Mouse (Mus musculus) hindbrain, embryonic 14.5 days (tissue): ENCODE results near the gene Dram2. TPM values are rescaled to one million over a fixed set of nuclear protein-coding genes. Genes with fewer than 3 reads are reported as not detected.
"Not testable (repeated sequence)": the region's sequence is repeated elsewhere in the genome, so short reads cannot be mapped to it uniquely, and the experiment has no call there.

Source experiments
- ATAC-seq: fragments of 200-750 bp; cut with Nextera tagmentation; 2 replicates; pipeline ENCODE4 v1.8.0; 2017; ENCODE audit warnings: moderate number of reproducible peaks, mild to moderate bottlenecking, moderate TSS enrichment, moderate library complexity; ENCODE audit not compliant: low FRiP score
- DNase-seq: peaks from one replicate; pipeline ENCODE4 v3.0.0-alpha.2; 2015; ENCODE audit warnings: low spot score
- H3K27ac ChIP-seq: fragments of 300-500 bp; sonication (generic); 2 replicates; pipeline ENCODE4 v1.5.1; 2014; ENCODE audit warnings: mild to moderate bottlenecking, moderate library complexity
- H3K27me3 ChIP-seq: fragments of 300-500 bp; sonication (generic); 2 replicates; pipeline ENCODE4 v1.6.1; 2014; ENCODE audit warnings: mild to moderate bottlenecking, low read length, mixed read lengths; ENCODE audit not compliant: control insufficient read depth, insufficient read depth
- H3K36me3 ChIP-seq: fragments of 300-500 bp; sonication (generic); replicated peaks from 2 replicates; pipeline ENCODE4 v1.6.1; 2014; ENCODE audit not compliant: control insufficient read depth, insufficient read depth
- H3K4me1 ChIP-seq: fragments of 300-500 bp; sonication (generic); replicated peaks from 2 replicates; pipeline ENCODE4 v1.6.1; 2014; ENCODE audit warnings: antibody characterized with exemption, low read length, mixed read lengths; ENCODE audit not compliant: control insufficient read depth, insufficient read depth
- H3K4me2 ChIP-seq: fragments of 300-500 bp; sonication (generic); replicated peaks from 2 replicates; pipeline ENCODE4 v1.6.1; 2014; ENCODE audit warnings: mild to moderate bottlenecking, moderate library complexity
- H3K4me3 ChIP-seq: fragments of 300-500 bp; sonication (generic); replicated peaks from 2 replicates; pipeline ENCODE4 v1.5.1; 2014; ENCODE audit warnings: mild to moderate bottlenecking, low read length
- H3K9ac ChIP-seq: fragments of 300-500 bp; sonication (generic); 2 replicates; pipeline ENCODE4 v1.6.1; 2014
- H3K9me3 ChIP-seq: fragments of 300-500 bp; sonication (generic); 2 replicates; pipeline ENCODE4 v1.6.1; 2016; ENCODE audit warnings: low read length; ENCODE audit not compliant: control insufficient read depth
- WGBS: fragments of 180-500 bp; shearing (Covaris S2); extraction: QIAGEN DNeasy Blood & Tissue Kit; methylation state at CpG from one replicate; pipeline ENCODE4 v1.1.7; 2014; 5-methylcytosine and 5-hydroxymethylcytosine counted together
- polyA plus RNA-seq: library from polyadenylated mRNA; unstranded; fragments of >200 nt; fragmentation: Nextera tagmentation; extraction: Ambion mirVana; gene quantifications from 2 replicates; pipeline ENCODE4 v1.2.1, GENCODE M21; 2014

The Dram2 gene
- polyA plus RNA-seq, 1 experiment from 2014 or later = 72.5 TPM

DNA sequence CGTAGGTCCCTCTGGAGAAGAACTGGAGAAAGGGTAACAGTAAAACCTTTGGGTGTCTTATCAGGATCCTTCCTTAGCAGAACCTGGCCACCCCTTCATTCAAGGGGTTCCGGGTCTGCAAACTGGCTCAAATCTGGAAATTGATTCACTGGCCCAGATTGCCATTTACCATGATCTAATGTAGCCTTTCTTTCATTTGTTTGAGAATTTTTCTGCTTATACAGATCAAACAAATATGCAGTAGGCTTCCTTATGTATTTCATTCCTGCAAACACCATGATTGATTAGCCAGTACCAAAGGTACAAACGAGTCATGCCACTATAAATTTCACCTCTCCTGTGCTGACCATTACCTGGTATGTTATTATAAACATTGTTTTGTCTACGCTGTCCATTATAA, 46.0 kb downstream of the Dram2 start:
- not testable (repeated sequence) for H3K9ac ChIP-seq, DNase-seq, ATAC-seq, H3K27ac ChIP-seq, H3K4me3 ChIP-seq, H3K9me3 ChIP-seq, H3K4me1 ChIP-seq, H3K27me3 ChIP-seq, H3K4me2 ChIP-seq, H3K36me3 ChIP-seq
- 80% methylated on average over 4 of the region's 4 CpGs for WGBS

DNA sequence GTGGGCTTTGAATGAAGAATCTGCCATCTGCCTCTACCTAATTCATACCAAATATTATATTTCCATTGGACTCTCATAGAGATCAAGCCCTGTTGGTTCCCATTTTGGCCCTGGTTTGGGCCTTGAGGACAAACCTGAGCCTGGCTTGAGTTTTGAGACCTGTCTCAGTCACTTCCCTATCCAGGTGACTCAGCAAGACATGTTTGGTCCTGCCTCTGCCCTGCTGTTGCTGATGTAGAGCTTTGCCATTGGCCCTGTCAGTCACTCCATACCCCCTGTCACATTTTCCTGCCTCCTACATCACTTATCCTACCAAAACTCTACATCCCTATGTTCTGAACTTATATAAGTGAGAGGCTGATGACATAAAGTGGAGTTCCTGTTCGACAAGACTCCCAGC, 70.5 kb downstream of the Dram2 start:
- H3K27me3 ChIP-seq = no peaks in the 10 kb centered on the region
- ATAC-seq (no peak), DNase-seq (no peak)
- 81% methylated on average over 1 of the region's 1 CpGs for WGBS
- H3K27ac ChIP-seq = no peak overlapping the region
- H3K36me3 ChIP-seq = no peaks in the 10 kb centered on the region
- no peaks in the 10 kb centered on the region for H3K4me1 ChIP-seq
- H3K9ac ChIP-seq = no peak overlapping the region
- no peak overlapping the region for H3K4me3 ChIP-seq
- no peaks in the 10 kb centered on the region for H3K9me3 ChIP-seq
- H3K4me2 ChIP-seq = no peak overlapping the region

Other genes starting within 250 kb of the Dram2 start
- gene Chil6, start 141.6 kb upstream of the Dram2 start, polyA plus RNA-seq = not detected in 2 replicates
- 0.58 and 1.1 TPM in 2 replicates for gene Dennd2d, start 65.4 kb upstream of the Dram2 start, polyA plus RNA-seq
- gene Cept1, start within 50 bp of the Dram2 start, polyA plus RNA-seq = 45.4 and 57.6 TPM in 2 replicates
- 18.8 and 19.4 TPM in 2 replicates for gene Lrif1, start 137.2 kb downstream of the Dram2 start, polyA plus RNA-seq
- gene Cd53, start 242.4 kb downstream of the Dram2 start, polyA plus RNA-seq = 4.8 and 5.2 TPM in 2 replicates